Mouse (Mus musculus) neural tube, embryonic 15.5 days (tissue): ENCODE measurements around the gene Gnaq. TPM values are rescaled to one million over a fixed set of nuclear protein-coding genes. Genes with fewer than 3 reads are reported as not detected.

Experiments used
- ATAC-seq: fragments of 200-750 bp; cut with Nextera tagmentation; 2 replicates; pipeline ENCODE4 v1.8.0; 2017; ENCODE audit warnings: mild to moderate bottlenecking, moderate TSS enrichment, moderate library complexity; ENCODE audit not compliant: low FRiP score
- H3K27ac ChIP-seq: fragments of 300-500 bp; sonication (generic); replicated peaks from 2 replicates; pipeline ENCODE4 v1.5.1; 2015; ENCODE audit warnings: mild to moderate bottlenecking, inconsistent platforms
- H3K27me3 ChIP-seq: fragments of 300-500 bp; sonication (generic); replicated peaks from 2 replicates; pipeline ENCODE4 v1.6.1; 2015; ENCODE audit warnings: inconsistent platforms
- H3K36me3 ChIP-seq: fragments of 300-500 bp; sonication (generic); 2 replicates; pipeline ENCODE4 v1.6.1; 2015; ENCODE audit warnings: inconsistent platforms
- H3K4me1 ChIP-seq: fragments of 300-500 bp; sonication (generic); 2 replicates; pipeline ENCODE4 v1.6.1; 2015; ENCODE audit warnings: inconsistent platforms
- H3K4me2 ChIP-seq: fragments of 300-500 bp; sonication (generic); 2 replicates; pipeline ENCODE4 v1.6.1; 2015; ENCODE audit warnings: inconsistent platforms, mild to moderate bottlenecking, moderate library complexity
- H3K4me3 ChIP-seq: fragments of 300-500 bp; sonication (generic); replicated peaks from 2 replicates; pipeline ENCODE4 v1.5.1; 2015; ENCODE audit warnings: mild to moderate bottlenecking, inconsistent platforms
- H3K9ac ChIP-seq: fragments of 300-500 bp; sonication (generic); replicated peaks from 2 replicates; pipeline ENCODE4 v1.6.1; 2015; ENCODE audit warnings: mild to moderate bottlenecking, inconsistent platforms
- H3K9me3 ChIP-seq: fragments of 300-500 bp; sonication (generic); replicated peaks from 2 replicates; pipeline ENCODE4 v1.6.1; 2016; ENCODE audit warnings: inconsistent platforms
- WGBS: fragments of 180-500 bp; shearing (Covaris S2); methylation state at CpG from one replicate; pipeline ENCODE4 v1.1.7; 2015; ENCODE audit warnings: mixed read lengths; 5-methylcytosine and 5-hydroxymethylcytosine counted together
- polyA plus RNA-seq: library from polyadenylated mRNA; unstranded; fragments of >200 nt; fragmentation: Nextera tagmentation; extraction: Ambion mirVana; gene quantifications from 2 replicates; pipeline ENCODE4 v1.2.1, GENCODE M21; 2015

The Gnaq gene
- polyA plus RNA-seq, 1 experiment from 2014 or later = 110 TPM

DNA sequence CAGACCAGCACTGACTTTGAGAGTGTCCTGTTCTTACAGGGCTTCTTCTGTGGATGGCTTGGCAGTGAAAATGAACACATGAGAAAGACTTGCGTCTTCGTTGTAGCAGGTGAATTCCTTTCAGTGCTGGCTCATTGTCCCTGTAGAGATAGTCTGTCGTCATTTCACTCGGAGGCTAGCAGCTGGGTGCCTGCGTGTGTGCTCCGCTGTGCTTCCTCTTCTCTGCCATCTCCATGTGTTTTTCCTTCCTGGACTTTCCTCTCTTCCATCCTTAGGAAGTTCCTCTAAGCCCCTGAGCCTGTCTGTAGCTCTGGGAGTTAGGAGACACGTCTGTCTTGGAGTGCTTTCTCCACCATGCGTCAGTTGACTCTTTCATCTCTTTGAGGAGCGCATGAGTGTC, 41.1 kb downstream of the Gnaq start:
- H3K36me3 ChIP-seq = no peaks in the 10 kb centered on the region
- no peak overlapping the region for H3K9ac ChIP-seq
- no peak overlapping the region for H3K27ac ChIP-seq
- no peaks in the 10 kb centered on the region for H3K27me3 ChIP-seq
- no peak overlapping the region for H3K4me2 ChIP-seq
- WGBS = 52% methylated on average over 9 of the region's 9 CpGs
- ATAC-seq = no peak
- H3K4me1 ChIP-seq = peaks cover 33% of the 10 kb centered on the region
- no peaks in the 10 kb centered on the region for H3K9me3 ChIP-seq
- H3K4me3 ChIP-seq = no peak overlapping the region

DNA sequence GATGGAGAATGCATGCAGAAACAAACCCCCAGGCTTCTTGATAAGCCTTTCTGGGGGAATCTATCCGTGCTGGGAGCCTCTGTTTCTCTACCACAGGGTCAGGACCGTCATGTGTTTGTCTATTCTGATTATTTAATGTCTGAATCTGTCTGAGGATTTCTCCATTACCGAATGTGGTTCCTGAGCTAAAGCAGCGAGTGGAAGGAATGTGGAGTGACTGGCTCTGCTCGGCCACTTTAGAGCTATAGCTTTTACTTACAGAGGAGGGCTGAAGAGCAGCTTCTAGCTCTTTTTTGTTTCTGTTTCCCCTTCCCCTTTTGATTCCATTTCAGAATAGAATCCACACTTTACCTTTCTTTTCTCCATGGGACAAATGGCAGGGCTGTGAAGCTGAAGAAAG, 43.8 kb downstream of the Gnaq start:
- ATAC-seq = no peak
- Histone ChIP-seq H3K9me3 (no peaks in the 10 kb centered on the region), H3K9ac (no peak overlapping the region), H3K4me3 (no peak overlapping the region), H3K4me2 (no peak overlapping the region), H3K36me3 (no peaks in the 10 kb centered on the region), H3K4me1 (peaks cover 38% of the 10 kb centered on the region), H3K27me3 (no peaks in the 10 kb centered on the region), H3K27ac (no peak overlapping the region)
- 66% methylated on average over 5 of the region's 5 CpGs for WGBS

DNA sequence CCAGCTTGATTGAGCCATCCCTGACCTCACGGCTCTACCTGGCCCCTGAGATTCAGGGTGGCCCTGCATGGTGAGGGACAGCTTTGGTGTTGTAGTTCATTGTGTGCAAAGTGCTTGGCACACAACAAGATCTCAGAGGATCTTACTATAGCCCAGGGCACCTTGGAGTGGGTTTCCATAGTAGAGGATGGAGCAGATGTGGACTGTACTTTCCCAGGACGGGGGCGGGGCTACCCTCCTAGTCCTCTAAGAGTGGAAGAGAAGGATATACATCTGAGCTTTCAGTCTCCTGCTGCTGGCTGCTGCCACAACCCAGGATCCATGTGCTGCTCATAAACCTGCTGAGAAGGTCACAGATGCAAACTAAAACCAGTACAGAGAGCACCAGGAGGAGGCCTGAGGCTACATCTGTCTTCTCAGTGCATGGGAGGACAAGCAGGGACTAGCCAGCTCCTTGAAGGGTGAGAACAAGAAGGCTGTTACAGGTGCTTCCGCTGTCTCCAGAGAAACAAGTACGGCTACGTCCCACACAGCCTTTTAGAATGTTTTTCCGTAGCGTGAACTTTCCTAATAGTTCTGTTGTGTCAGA, 44.6 kb downstream of the Gnaq start:
- WGBS = 90% methylated on average over 8 of the region's 8 CpGs
- Histone ChIP-seq H3K9ac (no peak overlapping the region), H3K4me1 (peaks cover 41% of the 10 kb centered on the region), H3K9me3 (no peaks in the 10 kb centered on the region), H3K4me2 (no peak overlapping the region), H3K36me3 (no peaks in the 10 kb centered on the region), H3K4me3 (no peak overlapping the region), H3K27ac (no peak overlapping the region), H3K27me3 (no peaks in the 10 kb centered on the region)
- ATAC-seq = no peak

GRCm38 (mm10) chr19:16181258-16181657, 48.6 kb downstream of the Gnaq start:
- no peaks in the 10 kb centered on the region for H3K27me3 ChIP-seq
- H3K36me3 ChIP-seq = no peaks in the 10 kb centered on the region
- H3K9me3 ChIP-seq = no peaks in the 10 kb centered on the region
- no peak overlapping the region for H3K27ac ChIP-seq
- WGBS = 88% methylated on average over 3 of the region's 3 CpGs
- H3K4me3 ChIP-seq = no peak overlapping the region
- no peak overlapping the region for H3K4me2 ChIP-seq
- H3K9ac ChIP-seq = no peak overlapping the region
- H3K4me1 ChIP-seq = peaks cover 29% of the 10 kb centered on the region
- no peak for ATAC-seq

GRCm38 (mm10) chr19:16181852-16182475, 49.3 kb downstream of the Gnaq start:
- H3K9ac ChIP-seq = no peak overlapping the region
- WGBS = 79% methylated on average over 7 of the region's 7 CpGs
- no peak for ATAC-seq
- H3K4me2 ChIP-seq = no peak overlapping the region
- H3K36me3 ChIP-seq = no peaks in the 10 kb centered on the region
- no peak overlapping the region for H3K4me3 ChIP-seq
- H3K9me3 ChIP-seq = no peaks in the 10 kb centered on the region
- no peaks in the 10 kb centered on the region for H3K27me3 ChIP-seq
- H3K27ac ChIP-seq = no peak overlapping the region
- peaks cover 27% of the 10 kb centered on the region for H3K4me1 ChIP-seq

GRCm38 (mm10) chr19:16183592-16184365, 51.1 kb downstream of the Gnaq start:
- Histone ChIP-seq H3K36me3 (no peaks in the 10 kb centered on the region), H3K9me3 (no peaks in the 10 kb centered on the region), H3K4me3 (no peak overlapping the region), H3K27me3 (no peaks in the 10 kb centered on the region), H3K4me1 (peaks cover 35% of the 10 kb centered on the region), H3K4me2 (no peak overlapping the region), H3K27ac (no peak overlapping the region), H3K9ac (no peak overlapping the region)
- ATAC-seq = no peak
- 82% methylated on average over 10 of the region's 10 CpGs for WGBS

DNA sequence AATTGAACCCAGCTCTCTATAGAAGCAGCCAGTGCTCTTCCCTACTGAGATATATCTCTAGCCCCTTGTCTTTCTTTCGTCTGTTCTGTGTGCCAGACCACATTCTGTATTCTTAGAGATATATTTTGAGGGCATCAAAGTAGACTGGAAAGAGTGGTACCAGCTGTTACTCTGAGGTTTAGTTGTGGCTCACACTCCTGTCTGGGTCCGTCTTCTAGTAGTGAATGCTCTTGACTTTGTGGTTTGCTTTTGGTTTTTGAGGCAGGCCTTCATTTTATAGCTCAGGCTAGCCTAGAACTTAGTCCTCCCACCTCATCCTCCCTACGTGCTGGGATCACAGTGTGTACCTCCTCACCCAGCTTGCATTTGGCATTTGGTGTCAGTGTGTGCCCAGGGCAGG, 54.4 kb downstream of the Gnaq start:
- no peaks in the 10 kb centered on the region for H3K36me3 ChIP-seq
- H3K27ac ChIP-seq = no peak overlapping the region
- no peak for ATAC-seq
- WGBS = 85% methylated on average over 3 of the region's 3 CpGs
- H3K4me1 ChIP-seq = peaks cover 30% of the 10 kb centered on the region
- H3K9me3 ChIP-seq = no peaks in the 10 kb centered on the region
- H3K4me3 ChIP-seq = no peak overlapping the region
- H3K9ac ChIP-seq = no peak overlapping the region
- H3K4me2 ChIP-seq = no peak overlapping the region
- H3K27me3 ChIP-seq = no peaks in the 10 kb centered on the region

GRCm38 (mm10) chr19:16187952-16188351, 55.3 kb downstream of the Gnaq start:
- peaks cover 31% of the 10 kb centered on the region for H3K4me1 ChIP-seq
- no peaks in the 10 kb centered on the region for H3K27me3 ChIP-seq
- H3K9me3 ChIP-seq = no peaks in the 10 kb centered on the region
- H3K9ac ChIP-seq = no peak overlapping the region
- ATAC-seq = no peak
- H3K4me3 ChIP-seq = no peak overlapping the region
- WGBS = 74% methylated on average over 2 of the region's 2 CpGs
- no peaks in the 10 kb centered on the region for H3K36me3 ChIP-seq
- no peak overlapping the region for H3K4me2 ChIP-seq
- H3K27ac ChIP-seq = no peak overlapping the region

DNA sequence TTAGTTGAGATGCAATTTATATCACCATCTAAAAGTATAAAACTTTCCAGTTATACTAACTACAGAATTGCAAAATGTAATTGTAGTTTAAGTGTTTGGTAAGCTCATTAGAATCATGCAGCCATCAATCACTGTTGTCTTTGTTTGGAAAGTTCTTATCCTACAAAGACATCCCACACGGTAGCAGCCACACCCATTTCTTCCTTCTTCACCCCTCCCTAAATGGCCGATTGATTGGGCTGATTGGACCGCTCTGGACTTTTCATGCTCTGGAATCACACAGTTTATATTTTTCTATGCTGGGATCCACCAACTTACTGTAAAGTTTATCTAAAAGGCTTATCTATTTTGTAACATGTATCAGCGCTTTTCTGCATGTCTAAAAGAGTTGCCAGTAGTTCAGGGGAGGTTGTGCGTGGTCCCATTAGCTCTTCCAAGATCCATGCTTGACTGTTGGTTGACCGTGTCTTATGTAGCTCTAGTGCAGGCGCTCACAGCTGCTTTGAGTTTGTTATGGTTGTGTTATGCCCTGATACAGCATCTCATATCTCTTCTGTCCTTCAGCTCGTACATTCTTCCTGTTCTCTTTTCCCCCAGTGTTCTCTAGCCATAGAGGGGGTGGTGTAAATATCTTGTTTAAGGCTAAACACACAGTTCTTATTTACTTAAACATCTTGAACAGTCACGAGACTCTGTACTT, 56.6 kb downstream of the Gnaq start:
- no peak for ATAC-seq
- Histone ChIP-seq H3K9ac (no peak overlapping the region), H3K4me3 (no peak overlapping the region), H3K9me3 (no peaks in the 10 kb centered on the region), H3K4me2 (no peak overlapping the region), H3K36me3 (no peaks in the 10 kb centered on the region), H3K27me3 (no peaks in the 10 kb centered on the region), H3K4me1 (peaks cover 32% of the 10 kb centered on the region), H3K27ac (no peak overlapping the region)
- 84% methylated on average over 9 of the region's 9 CpGs for WGBS

GRCm38 (mm10) chr19:16198162-16198561, 65.5 kb downstream of the Gnaq start:
- no peak for ATAC-seq
- H3K27me3 ChIP-seq = no peaks in the 10 kb centered on the region
- no peak overlapping the region for H3K9ac ChIP-seq
- H3K9me3 ChIP-seq = no peaks in the 10 kb centered on the region
- 86% methylated on average over 3 of the region's 3 CpGs for WGBS
- H3K27ac ChIP-seq = no peak overlapping the region
- H3K4me2 ChIP-seq = no peak overlapping the region
- peaks cover 35% of the 10 kb centered on the region for H3K4me1 ChIP-seq
- H3K36me3 ChIP-seq = no peaks in the 10 kb centered on the region
- H3K4me3 ChIP-seq = no peak overlapping the region

DNA sequence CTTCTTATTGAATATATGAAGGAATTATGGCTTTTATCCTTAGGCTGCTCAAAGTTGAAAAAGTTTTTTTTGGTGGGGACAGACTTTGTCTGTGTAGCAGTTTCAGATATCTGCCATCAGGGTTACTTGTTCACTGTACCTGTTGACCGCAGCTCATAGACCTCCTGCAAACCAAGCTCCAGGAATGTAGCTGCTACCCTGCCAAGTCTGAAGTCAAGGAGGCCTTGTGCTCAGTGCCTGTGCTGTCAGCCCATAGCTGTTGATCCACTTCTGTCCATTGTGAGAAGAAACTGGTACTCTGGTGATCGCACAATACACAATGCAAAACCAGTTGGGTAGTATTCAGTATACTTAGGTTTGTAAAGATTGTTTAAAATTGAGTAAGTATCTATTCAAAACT, 68.7 kb downstream of the Gnaq start:
- whole genome bisulfite sequencing = 97% methylated on average over 2 of the region's 2 CpGs
- Histone ChIP-seq H3K27me3 (no peaks in the 10 kb centered on the region), H3K4me3 (no peak overlapping the region), H3K4me2 (no peak overlapping the region), H3K9ac (no peak overlapping the region), H3K27ac (no peak overlapping the region), H3K4me1 (peaks cover 33% of the 10 kb centered on the region), H3K36me3 (no peaks in the 10 kb centered on the region), H3K9me3 (no peaks in the 10 kb centered on the region)
- ATAC-seq = no peak
